Mouse (Mus musculus): Measurements from ENCODE around the gene Man1c1. TPM values are rescaled to one million over a fixed set of nuclear protein-coding genes. Genes with fewer than 3 reads are reported as not detected.
A peak's percentile ranks its signal among the peaks of the same experiment; 100 is the strongest.

The Man1c1 gene
- total RNA-seq (2021) = 1 to 10 TPM; 4.1 to 5.1 TPM
- long read RNA-seq, experiment 1, full-length matches to known transcripts = 4 of 4 reads
- long read RNA-seq, experiment 1, partial matches to known transcripts = 0 of 4 reads
- long read RNA-seq, experiment 1, other reads (novel, unspliced or antisense) = 0 of 4 reads
- long read RNA-seq, experiment 2, full-length matches to known transcripts = 6 of 11 reads
- long read RNA-seq, experiment 2, partial matches to known transcripts = 2 of 11 reads
- long read RNA-seq, experiment 2, other reads (novel, unspliced or antisense) = 3 of 11 reads

- DNase-seq = peak; percentile 99
Observed at GRCm38 (mm10) chr4:134703835-134704546, at the start of gene Man1c1. Gene Man1c1 (minus strand): TSS chr4:134704290.

GRCm38 (mm10) chr4:134753516-134754261 lies 49.6 kb upstream of the Man1c1 start:
- no peak for DNase-seq

- no peak for DNase-seq
Observed at GRCm38 (mm10) chr4:134752911-134753426, 48.9 kb upstream of the Man1c1 start.

DNA sequence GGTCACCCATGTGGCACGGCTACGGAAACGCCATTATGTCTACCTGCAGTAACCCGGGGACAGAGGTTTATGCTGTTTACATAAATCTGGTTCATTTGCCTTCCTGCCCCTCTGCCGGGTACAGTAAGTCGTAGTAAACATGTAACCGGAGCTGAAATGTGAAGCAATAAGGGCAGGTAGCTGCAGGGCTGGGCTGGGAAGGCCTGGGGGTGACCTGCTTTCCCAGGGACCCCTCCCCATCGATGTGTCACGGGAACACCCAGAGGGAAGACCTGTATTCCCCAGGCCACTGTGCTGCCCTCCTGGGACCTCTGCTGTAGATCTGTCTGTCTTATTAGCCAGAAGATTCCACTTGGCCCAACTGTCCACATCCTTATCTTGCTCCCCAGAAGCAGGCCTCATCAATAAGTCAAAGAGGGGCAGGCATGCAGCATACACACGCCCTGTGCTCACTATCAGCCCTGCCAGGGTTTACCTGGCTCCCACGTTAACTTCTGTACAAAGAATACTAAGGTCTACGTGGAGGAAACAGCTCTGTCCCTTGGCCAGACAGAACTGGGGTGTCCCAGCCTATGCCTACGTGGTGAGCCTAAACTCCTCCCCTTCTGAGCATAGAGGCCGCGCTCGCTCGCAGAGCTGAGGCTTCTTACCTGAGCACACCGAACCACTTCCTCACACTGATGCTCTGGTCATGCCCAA lies 47.7 kb upstream of the Man1c1 start:
- DNase-seq = no peak

GRCm38 (mm10) chr4:134750825-134751224 lies 46.7 kb upstream of the Man1c1 start:
- DNase-seq = no peak

- DNase-seq = no peak
Observed at GRCm38 (mm10) chr4:134750263-134750662, 46.2 kb upstream of the Man1c1 start.

DNA sequence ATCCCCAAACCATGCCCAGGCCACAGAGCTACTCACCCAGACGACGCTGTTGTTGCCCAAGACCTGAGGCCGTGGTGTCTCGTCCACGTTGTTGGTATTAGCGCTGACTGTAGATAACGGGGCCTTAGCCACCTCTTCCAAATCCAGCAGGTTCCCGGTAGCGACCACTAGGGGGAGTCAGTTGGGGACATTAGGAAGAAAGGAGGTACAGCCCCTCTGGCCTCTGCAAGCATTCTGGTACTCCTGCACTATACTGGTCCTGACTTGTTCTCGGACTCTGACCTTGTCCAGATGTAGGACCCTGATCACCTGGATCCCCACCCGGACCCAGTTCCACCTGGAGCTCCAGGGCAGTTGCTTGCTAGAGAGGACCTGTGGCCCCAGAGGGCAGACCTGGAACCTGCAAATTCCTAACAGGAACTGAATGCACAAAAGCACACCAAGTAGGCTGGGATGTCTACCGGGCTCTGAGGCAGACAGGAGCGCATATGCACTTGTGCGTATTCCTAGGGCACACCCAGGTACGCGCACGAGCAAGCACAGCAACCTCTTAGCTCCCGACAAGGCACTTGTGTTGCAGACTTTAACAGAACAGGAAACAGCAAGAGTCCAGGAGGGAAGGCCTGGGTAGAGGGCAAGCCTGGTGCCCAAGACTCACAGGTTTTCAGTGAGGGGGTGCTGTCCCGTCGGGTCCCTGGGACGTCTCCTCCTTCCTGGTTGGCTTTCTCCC lies 45.4 kb upstream of the Man1c1 start:
- no peak for DNase-seq

- no peak for DNase-seq
Observed at GRCm38 (mm10) chr4:134745900-134746661, 42.0 kb upstream of the Man1c1 start.

DNA sequence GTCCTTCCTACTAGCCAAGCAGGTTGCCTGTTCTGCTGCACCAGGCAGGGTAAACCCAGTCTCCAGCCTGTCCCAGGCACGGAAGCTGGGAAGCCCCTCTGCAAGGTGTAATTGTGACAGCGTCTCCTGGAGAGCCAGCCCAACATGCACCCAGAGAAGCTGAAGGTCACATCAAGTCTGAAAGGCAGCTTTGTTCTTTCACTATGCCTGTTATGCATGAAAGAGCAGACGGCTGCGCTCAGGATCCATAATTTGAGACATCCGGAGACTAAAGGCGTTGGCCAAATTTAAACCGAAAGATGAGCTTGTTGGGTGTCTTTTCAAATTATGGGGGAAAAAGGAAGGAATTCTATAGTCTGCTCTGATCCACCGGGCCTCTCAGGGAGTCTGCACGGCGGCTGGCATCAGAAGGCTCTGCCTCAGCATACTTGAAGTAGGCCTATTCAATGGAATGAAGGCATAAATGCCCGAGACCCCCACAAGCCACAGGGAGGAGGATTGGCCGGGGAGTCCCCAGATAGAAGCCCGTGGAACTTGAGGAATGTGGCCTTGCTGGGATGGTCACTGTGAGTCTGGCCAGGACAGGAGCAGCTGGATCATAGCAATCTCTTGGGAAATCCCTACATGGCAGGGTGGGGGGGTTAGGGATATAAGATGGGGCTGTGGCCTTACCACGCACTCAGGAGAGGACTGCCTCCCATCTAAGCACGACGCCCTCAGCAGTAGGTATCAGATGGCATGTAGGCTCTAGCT lies 40.0 kb upstream of the Man1c1 start:
- DNase-seq = no peak

- DNase-seq = no peak
Observed at GRCm38 (mm10) chr4:134741949-134742348, 37.9 kb upstream of the Man1c1 start.

- DNase-seq = no peak
Observed at GRCm38 (mm10) chr4:134740186-134740585, 36.1 kb upstream of the Man1c1 start.

DNA sequence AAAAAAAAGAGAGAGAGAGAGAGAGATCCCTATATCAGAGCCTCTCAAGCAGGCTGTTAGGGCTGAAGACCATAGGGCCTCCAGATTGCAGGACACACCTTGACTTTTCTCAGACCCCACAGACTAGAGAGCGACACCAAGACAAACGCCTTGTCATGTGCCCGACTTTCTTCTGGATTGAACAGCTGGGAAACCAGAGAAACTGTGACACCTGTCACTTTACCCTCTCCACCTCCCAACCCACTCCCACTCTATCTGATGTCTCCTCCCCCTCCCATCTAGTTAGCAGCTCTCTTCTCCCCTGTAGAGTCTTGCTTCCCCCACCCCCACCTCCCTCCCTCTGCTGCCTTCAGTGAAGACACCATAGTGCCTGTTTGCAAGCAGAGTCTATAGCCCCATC lies 35.4 kb upstream of the Man1c1 start:
- no peak for DNase-seq

GRCm38 (mm10) chr4:134737365-134737910 lies 33.3 kb upstream of the Man1c1 start:
- DNase-seq = no peak

DNA sequence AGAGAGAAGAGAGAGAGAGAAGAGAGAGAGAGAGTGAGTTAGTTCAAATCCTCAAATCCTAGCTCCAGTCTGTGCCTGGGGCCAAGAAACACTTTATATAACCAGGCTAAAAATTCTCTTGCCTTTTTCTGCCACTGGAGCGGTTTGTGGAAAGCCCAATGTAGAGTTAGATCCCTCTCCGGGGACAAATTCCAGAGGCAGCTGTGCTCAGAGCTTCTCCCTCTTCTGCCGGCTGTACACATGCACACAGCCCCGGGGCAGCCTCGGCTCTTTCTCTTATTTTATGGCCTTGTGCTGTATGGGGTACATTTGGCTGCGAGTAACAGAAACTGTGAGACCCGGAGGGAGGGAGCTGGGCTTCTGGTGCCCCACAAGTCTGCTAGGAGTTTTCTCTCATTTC lies 32.1 kb upstream of the Man1c1 start:
- no peak for DNase-seq

DNA sequence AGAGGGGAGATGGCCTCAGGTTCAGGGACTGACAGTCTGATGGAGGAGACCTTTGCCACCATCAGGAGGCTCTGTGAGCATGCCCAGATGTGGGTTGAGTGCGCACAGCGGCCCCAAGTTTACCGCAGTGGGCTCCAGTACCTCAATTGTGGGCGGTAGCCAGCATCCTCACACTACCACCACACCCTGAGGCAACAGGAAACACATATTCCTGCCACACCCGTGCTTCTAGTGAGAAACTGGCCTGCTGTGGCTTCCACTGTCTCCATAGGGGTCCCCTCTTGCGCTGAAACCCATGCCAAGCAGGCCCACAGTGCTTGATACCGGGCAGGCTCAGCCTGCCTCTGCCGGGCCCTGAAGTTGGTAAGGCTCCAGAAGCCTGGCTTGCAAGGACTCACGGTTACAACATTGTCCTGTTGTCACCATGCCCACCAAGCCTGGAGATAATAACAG lies 30.6 kb upstream of the Man1c1 start:
- no peak for DNase-seq

DNA sequence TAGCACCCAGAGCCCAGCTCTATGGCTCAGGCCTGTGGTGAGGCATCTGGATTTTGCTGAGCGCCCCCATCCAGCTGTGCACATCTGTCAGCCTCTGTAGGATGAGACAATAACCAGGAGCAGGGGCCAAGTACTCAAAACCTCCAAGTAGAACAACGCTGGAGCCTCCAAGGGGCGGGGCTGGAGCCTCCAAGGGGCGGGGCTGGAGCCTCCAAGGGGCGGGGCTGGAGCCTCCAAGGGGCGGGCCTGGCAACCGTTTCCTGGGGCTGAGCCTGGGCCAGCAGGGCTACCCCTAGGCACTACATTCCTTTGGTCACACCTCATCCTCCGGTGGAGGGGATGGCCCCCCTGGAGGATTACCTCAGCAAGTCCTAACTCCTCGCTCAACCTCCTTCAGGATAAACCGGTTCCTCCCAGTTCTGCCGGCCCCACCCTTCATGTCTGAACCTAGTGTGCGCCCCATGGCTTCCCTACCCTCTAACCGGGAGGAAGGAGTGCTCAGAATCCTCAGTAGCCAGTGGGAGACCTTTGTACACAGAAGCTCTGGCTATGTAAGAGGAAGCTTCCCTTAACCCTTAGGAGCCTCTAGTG lies 30.0 kb upstream of the Man1c1 start:
- DNase-seq = peak; percentile 77

DNA sequence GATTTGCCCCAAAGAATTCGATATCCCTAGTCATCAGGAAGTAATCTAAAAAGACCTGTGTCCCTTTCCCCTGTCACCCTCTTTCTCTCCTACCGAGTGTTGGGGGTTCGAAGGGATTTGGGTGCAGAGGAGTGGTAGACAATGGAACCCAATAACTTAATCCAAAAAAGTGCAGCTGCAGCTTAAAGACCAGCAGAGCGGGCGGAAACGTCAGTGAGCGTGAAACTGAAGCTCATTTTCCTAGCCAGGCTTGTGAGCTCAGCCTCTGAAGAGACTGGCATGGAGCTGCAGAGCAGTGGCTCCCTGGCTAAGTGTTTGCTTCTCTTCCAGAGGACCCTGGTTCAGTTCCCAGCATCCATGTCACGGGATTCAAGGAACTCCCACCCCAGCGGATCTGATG lies 29.3 kb upstream of the Man1c1 start:
- DNase-seq = no peak

DNA sequence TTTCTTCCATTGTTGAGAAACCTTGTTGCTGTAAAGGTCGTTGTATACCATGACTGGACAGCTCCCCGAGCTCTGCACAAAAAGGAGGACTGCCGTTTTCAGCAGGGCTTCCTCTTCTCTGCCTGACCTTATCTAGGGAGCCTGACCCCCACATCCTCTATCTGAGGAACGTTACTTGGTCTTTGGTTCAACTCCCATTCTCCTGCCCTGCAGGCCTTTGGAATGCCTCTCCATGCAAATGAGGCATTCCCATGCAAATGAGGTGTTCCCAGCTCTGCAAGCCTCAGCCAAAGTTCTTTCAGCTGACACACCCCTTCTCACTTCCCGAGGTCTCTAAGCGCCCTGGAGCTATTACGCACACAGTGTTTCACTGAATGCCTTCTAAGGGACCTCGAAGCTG lies 26.0 kb upstream of the Man1c1 start:
- DNase-seq = no peak

- DNase-seq = no peak
Observed at GRCm38 (mm10) chr4:134725735-134726345, 21.8 kb upstream of the Man1c1 start.
